Mouse (Mus musculus) ES-Bruce4 (cell line): ENCODE results near the gene Col6a6.

Experiments
- CTCF ChIP-seq: IDR thresholded peaks from one replicate; pipeline ENCODE4 v1.8.1; 2011; ENCODE audit warnings: low read depth, low read length
- EP300 ChIP-seq: IDR thresholded peaks from 2 replicates; pipeline ENCODE4 v1.6.1; 2011; ENCODE audit warnings: low read depth, low read length; ENCODE audit not compliant: insufficient read depth
- POLR2A ChIP-seq: IDR thresholded peaks from one replicate; pipeline ENCODE4 v1.8.1; 2011; ENCODE audit warnings: low read length; ENCODE audit not compliant: insufficient read depth

GRCm38 (mm10) chr9:105697764-105698396 is 130.1 kb downstream of the Col6a6 start:
- TF ChIP-seq CTCF, result no peak
- no peak for TF ChIP-seq POLR2A
- no peak for TF ChIP-seq EP300
